Mouse (Mus musculus) kidney, adult 9 months (tissue): ENCODE measurements around the gene Grap.

Experiments used
- DNase-seq: peaks from one replicate; pipeline ENCODE4 v3.0.0; 2022

The Grap gene

DNA sequence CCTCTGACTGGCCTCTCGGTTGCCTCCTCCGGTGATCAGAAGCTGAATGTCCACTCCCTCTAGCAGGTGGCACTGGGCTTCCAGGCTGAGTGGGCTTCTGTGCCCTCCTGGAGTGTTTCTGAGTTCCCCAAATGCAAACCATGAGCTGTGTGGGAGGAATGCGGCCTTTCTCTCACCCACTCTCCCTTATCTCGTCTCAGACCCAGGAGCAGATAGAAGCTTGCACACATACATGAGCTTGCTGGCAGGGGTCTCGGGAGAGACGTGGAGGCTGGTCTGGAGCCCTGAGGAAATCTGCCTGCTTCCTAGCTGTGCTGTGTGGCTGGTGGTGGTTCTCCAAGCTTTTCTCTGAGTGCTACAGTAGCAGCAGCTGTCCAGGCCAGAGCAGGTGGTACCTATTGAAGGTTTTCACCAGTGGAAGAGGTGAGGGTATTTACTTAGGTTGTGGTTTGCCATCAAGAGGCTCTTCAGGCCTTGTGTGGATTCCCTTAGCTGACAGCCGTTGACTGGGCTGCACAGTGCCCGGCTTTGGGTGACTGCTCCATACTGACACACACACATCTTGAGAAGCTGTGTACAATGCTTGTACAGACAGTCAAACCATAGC, 32.2 kb downstream of the Grap start:
- DNase-seq, result no peak

DNA sequence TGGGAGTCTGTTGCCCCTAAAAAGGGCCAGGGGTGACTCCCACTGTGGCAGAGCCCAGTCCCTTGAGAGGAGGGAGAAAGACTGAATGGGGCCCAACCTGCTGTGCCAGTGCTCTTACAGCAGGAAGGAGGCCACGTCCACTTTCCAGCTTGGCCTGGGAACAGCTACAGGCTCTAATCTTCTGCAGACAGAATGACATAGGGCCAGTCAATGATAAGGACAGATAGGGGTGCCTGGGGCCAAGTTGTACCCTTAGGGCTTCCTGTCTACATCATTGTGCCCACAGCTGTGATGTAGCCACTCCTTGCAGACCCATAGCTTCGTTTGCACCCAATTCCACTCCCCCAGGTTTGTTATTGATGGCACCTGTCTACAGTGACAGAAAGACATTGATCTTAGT, 33.1 kb downstream of the Grap start:
- DNase-seq, result no peak

DNA sequence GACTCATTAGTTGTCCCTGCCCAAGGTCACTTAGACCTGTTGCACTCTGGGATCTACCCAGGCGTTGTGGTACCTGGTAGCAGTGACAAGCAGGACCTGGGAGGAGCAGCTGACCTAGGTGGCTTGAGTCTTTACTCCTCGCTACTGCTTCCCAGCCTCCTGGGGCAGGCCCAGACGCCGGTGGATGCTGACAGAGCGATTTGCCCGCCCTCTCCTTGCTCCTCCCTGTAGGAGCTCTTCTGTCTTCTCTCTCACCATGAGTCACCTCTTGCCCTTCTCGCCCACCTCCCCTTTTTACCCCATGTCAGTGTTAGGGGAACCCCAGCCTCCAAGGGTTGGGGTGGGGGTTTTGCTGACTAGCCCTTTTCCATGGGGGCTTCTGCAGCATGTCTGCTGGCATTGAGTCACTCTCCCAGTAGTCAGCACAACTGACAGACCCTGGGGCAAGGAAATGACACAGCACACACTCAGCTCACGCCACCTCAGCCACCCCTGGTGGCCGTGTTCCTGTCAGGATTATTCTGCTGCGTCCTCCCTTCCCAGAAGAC, 33.9 kb downstream of the Grap start:
- no peak for DNase-seq

DNA sequence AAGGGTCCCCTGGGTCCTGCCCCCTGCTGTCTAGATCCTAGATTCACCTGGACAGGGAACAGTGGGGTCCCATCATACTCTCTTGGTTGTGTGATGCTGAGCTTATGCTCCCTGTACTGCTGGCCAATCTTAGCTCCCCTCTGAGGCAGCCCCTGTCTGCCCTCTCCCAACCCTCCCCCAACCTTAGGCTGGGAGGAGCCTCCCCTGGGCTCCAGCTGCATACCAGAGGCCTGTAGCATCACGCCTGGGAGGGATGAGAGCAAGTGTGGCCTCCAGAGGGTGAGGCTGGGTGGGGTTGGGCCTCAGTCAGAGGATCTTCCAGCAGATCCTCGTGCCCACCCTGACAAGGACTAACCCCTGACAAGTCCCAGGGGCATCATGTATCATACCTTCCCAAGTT, 34.5 kb downstream of the Grap start:
- DNase-seq, result no peak

DNA sequence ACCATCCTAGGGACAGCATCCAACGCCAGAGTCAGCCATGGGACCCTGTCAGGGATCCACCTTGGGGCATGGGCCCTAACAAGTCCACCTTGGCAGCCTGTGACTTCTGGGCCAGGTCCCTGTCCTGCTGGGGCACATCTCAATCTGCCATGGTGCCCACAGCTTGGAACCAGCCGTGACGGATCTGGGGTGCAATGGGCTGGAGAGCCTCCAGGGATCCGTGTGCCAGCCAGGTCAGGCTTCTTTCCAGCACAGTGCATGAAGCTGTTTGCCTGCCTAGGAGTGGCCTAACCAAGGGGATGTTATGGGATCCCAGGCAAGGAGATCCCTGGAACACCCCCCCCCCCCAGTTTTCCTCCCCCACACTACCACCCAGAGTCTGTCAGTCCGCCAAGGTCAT, 39.9 kb downstream of the Grap start:
- no peak for DNase-seq

DNA sequence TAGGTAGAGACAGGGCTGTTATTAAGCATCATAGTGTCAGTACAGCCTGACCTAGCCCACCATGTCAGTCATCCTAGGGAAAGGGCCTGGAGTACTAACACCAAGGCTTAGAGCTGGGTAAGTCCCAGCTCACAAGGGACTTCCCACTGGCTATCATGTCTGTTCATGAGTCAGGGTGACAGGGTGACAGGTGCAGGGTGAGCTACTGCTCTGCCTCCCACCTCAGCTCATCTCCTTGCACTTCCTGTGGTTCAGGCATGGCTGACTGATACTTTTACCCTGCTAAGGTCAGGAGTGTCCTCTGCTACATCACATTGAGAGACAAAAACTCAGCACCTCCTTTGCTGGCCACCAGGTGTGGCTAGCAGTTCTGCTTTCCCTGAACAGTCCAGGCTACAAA, 45.8 kb downstream of the Grap start:
- no peak for DNase-seq

DNA sequence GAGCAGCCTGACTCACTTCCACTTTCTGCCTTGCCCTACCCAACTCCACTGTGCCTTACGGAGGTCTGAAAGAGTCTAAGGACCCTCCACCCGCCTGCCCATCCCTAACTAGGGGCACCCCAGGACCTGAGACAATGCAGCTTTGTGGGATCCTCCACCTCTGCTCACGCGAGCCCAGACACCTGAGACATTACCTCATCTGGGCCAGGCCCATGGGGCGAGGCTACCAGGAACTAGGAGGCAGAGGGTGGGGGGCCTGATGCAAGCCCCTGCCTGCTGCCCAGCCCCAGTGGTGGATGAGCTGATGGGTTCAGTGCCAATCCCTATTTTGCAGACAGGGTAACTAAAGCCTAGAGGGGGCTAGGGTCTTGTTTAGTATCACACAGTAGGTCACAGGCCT, 46.4 kb downstream of the Grap start:
- DNase-seq, result no peak

DNA sequence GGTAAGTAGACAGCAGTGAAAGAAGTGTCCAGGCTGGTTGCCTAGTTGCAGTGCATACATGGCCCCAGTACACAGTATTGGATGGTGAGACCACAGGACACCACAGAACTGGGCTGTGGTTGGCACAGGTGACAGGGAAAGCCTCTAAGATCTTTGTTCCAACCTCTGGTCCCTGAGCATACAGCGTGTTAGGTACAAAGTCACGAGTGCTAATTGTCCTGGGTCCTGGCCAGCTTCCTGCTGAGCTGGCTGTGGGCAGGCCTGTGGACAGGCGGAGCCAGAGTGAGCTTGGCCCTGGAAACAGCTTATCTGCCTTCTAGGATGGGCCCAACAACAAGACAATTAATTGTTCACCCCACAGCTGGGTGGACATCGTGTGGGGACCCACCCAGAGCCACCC, 46.9 kb downstream of the Grap start:
- peak; percentile 96 for DNase-seq

DNA sequence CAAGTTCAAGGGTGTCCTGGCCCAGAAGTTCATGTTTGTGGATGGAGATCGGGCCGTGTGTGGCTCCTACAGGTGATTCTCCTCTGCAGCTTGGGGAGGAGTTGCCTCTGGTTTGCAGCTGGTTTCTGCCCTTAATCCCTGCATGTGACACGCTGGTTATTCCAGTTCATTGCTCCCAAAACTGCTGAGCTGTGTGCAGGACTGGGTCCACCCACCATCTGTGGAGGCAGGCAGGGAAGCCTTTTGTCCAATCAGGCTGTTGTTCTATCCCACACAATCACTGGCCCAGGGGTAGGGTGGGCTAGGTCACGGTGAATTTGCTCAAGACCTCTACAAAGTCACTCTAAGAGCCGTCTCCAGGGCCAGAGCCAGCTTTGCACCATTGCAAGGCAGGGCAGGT, 48.6 kb downstream of the Grap start:
- peak; percentile 89 for DNase-seq

DNA sequence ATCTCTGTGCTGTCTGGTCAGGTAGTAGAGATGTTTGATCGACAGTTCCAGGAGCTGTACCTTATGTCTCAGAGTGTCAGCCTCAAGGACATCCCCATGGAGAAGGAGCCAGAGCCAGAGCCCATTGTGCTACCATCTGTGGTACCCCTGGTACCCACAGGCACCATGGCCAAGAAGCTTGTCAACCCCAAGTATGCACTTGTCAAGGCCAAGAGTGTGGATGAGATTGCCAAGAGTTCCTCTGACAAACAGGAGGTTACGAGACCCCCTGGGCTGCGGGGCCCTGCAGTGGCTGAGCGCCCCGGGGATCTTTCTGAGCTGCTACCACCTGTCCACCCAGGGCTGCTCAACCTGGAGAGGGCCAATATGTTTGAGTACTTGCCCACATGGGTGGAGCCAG, 49.4 kb downstream of the Grap start:
- DNase-seq, result no peak

DNA sequence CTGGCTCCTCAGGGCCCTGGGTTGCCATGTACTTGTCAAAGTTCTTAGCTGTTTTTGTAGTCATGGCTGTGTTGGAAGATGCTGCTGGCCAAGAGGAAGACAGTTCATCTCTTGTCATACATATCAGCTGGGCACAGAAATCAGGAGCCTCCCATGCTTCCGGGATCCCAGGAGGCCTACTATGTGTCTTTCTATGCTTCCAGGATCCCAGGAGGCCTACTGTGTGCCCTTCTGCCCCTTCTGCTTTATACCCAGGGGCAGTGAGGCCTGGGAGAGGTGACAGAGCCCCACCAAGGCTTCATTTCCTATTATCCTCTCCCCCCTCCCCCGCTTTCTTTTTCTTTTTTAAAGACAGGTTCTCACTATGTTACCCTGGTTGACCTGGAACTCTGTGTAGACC, 52.5 kb downstream of the Grap start:
- DNase-seq, result no peak

DNA sequence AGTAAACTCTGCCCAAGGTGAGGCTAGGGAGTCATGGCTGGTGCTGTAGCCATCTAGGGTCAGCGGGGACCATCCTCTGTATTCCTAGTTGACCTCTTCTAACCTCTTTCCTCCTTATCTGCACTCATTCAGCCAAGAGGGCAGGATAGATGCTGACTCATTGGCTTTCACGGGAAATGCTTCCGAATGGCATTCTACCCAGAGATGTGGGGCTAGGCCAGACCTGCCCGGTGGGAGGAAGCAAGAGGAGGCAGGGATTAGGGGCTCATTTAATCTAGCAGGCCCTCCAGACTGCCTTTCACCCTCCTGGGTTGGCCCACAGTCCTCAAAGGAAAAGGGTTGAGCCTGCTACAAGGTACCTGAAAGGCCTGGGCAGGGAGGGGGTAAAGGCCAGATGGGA, 53.2 kb downstream of the Grap start:
- DNase-seq, result no peak

DNA sequence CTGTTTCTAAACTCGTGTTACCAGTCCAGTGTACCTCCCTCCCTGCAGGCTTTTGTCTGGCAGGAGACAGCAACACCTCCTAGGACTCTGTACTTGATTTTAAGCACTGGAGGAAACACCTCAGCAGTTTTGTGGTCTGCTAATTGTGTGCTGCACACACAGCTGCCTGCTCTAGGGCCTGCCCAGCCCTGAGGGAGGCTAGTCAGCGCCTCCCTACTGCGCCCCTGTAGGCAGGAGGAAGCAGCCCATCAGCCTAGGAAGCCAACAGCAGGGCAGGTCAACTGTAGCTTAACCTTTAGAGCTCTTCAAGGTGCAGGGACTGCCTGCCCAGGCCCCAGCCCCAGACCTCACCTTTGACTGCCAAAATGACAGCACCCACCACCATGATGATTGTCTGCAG, 55.9 kb downstream of the Grap start:
- DNase-seq, result peak; percentile 56

DNA sequence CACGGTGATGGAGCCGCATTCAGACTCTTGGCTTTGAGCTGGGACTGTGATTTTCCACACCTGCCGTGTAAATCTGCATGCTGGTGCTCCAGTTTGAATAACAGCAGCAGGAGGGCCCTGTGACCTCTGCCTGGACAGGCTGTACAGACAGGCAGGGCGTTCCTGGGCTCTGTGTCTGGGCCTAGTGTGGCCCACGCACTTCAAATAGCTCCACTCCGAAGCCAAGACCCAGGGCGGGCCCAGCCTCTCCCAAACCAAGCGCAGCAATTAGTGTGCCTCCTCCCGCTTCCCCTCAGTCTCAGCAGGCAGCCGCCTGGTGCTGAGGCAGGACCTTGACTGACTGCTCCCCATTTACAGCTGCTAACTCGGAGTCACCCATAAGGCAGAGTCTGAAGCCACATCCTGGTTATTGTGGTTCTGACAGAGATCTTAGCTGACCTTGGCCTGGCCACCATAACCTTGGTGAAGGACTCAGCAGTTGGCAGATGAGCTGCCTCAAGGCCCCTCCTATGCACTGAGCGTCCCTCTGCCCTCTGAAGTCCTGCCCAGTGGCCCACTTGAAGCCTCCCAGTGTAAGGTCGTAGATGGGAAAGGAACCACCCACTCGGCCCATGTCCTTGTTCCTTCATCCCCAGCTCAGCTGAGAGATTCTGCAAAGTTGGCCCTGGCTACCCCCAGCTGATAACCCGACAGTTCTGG, 60.2 kb downstream of the Grap start:
- DNase-seq, result no peak

DNA sequence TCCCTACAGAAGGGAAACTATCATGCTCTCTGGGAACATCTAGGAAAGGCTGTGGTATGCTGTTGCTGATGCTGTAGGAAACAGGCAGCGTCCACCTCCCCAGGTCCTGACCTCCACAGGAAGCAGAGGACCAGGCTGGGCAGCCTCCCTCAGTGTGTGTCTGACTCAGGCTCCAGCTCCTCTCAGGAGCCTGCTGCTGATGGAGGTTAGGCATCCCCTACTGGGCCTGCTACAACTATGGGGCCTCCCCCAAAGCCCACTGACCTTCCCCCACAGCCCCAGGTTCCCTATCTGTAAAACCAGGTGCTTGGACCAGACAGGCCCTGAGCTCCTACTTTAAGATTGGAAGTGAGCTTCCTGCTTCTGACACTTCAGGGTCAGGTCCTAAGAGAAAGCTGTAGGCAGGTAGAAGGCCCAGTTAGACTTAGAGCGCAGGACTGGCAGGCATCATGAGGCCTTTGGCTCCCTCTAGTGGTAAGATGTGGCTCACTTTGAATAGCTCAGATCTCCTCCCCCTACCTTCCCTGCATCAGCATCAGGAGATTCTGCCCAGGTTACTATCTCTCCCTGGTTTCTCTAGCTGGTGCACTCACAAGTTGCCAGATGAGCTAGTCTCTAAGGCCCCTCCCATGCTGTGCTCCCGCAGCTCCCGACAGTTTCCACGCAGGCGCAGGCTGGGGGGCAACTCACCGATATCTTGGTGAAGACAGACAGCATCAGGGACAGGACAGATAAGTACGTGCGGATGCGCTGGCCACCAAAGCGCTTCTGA, 61.5 kb downstream of the Grap start:
- peak; percentile 88 for DNase-seq

DNA sequence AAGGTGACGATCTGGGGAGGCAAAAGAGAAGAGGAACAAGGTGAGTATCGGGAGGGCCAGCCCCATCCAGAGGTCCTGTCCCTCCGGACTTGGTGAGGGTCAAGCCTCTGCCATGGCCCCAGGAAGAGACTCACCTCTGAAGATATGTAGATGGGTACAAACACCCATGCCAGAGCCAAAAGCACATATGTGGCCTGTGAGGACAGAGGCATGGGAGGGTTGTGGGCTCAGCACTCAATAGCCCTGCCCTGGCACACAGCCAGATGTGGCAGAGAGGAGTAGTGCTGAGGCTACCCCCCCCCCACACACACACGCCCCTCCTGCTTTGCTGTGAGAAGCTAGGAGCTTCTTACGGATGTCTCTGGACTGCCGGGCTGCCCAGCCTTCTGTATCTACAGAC, 62.1 kb downstream of the Grap start:
- DNase-seq, result no peak

DNA sequence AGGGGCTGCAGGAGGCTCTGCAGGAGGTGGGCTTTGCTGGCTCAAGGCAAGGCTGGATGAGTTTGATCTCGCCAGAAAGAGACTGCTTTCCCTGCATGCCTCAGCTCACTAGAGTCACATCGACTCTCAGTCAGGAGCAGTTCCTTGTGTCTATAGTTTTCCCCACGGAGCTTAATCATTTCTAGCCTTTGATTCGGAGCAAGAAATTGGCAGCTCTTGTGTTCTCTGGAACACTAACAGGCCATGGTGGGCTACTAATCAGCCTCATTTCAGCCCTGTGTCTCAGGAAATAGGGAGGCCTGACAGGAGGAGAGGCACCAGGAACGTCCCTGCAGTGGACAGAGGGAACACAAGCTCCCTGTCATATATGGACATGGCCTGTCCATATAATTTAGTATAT, 64.9 kb downstream of the Grap start:
- DNase-seq, result peak; percentile 68

DNA sequence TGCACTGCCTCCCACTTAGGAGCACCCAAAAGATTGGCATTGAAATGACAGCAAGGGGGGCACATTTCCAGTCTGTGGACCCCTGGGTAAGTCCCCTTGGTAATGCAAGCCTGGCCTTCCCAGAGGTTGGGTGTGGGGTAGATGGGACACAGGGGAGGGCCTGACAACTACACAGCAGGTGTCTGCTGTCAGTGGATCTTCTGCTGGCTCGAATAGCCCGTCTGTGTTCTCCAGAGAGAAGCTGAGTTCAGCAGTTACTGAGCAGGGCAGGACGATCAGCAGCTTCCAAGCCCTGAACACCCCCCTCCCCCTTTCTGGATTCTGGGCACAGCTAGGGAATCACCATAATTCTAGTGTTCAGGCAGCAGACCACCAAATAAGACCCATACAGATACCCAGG, 66.3 kb downstream of the Grap start:
- no peak for DNase-seq

DNA sequence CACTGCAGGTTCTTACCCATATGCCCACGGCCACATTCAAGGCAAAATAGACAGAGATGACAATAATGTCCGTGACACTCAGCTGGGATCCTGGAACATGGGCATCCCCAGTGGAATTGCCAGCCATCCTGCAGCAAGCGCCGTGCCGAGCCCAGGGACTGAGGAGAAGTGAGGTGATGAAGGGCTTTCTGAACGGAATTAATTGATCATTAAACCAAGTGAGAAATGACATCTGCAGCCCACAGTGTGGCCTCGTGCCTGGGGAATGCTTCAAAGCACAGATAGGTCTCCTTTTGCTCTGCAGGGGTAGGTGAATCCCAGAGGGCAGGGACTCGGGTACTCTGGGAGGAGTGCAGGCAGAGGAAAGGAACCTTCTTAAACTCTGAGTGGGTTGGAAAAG, 66.8 kb downstream of the Grap start:
- peak; percentile 82 for DNase-seq

DNA sequence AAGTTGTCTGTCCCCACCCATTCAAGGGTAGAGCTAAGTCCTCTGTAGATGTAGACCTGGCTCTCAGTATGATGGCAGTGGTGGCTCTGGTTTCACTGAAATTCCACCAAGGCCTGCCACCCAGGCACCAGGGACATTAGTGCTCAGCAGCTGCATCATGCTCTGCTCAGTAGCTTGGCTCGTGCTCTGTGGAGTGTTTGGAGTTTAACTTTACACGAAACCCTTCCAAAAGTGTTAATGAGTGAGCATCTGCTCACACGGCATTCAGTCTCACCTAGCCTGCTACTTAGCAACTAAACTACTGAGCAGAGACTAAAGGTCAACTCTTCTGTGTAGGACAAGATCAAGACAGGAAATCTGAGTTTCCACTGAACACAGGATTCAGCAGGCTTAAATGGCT, 67.6 kb downstream of the Grap start, which contains the start of gene Slc5a10:
Gene Slc5a10, minus strand, starts transcription at position 191 of the 400 bp plus-strand sequence.
- DNase-seq, result peak; percentile 86

DNA sequence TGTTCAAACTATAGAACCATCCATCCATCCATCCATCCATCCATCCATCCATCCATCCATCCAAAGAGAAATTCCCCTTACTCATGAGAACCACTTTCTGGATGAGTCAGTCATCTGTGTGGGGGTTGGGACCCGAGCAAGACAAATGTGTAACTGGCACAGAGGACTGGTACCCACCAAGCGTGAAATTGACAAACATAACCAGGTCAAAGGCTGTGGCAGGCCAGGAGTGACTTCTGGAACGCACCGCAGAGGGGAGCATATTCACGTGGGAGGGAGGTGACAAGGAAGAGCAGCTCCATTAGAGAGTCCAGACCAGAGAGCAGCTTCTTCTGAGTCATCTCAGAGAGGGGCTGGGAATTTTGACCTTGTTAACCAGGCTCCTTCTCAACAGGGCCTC, 69.0 kb downstream of the Grap start:
- DNase-seq, result peak; percentile 89
